23 mouse cellular contexts compared by ENCODE assay signal in genomic region chr2:109129921-109130320, GRCm38 (mm10).
A peak's percentile ranks its signal among the peaks of the same experiment; 100 is the strongest.
DNase-seq lines count a peak whose midpoint lies in the region; ATAC-seq and TF ChIP-seq lines count a peak whose summit lies in the region.
"Had no signal": no experiment of that assay in that cellular context is flagged by ENCODE, and none has a peak within 500 bp of the region (broad histone marks: within the 10 kb centered on the region; RNA-seq: fewer than 3 reads in every experiment).

No protein-coding gene starts in this region.

- 70% methylated on average over 3 of the region's 3 CpGs for WGBS in midbrain, embryonic 14.5 days
- WGBS in midbrain, postnatal 0 days = 59% methylated on average over 3 of the region's 3 CpGs
- 63% methylated on average over 3 of the region's 3 CpGs for whole genome bisulfite sequencing in midbrain, embryonic 15.5 days
- 94% methylated on average over 3 of the region's 3 CpGs for WGBS in midbrain, embryonic 10.5 days
- 68% methylated on average over 3 of the region's 3 CpGs for WGBS in midbrain, embryonic 16.5 days
- WGBS in midbrain, embryonic 13.5 days = 80% methylated on average over 3 of the region's 3 CpGs

- TF ChIP-seq POLR2A in brain, embryonic 14.5 days (IDR thresholded peaks at IDR 0.05; ENCODE audit: borderline replicate concordance, extremely low read depth, insufficient read depth, insufficient read length, poor library complexity, severe bottlenecking) = no peak

- no peaks in the 10 kb centered on the region for H3K36me3 ChIP-seq in midbrain, embryonic 14.5 days (ENCODE audit: control insufficient read depth, insufficient read depth, low read length)
- no peaks in the 10 kb centered on the region for H3K36me3 ChIP-seq in midbrain, postnatal 0 days (ENCODE audit: insufficient read depth, low read length)
- no peaks in the 10 kb centered on the region for H3K36me3 ChIP-seq in midbrain, embryonic 15.5 days (replicated peaks)
- no peaks in the 10 kb centered on the region for H3K36me3 ChIP-seq in midbrain, embryonic 10.5 days
- no peaks in the 10 kb centered on the region for H3K36me3 ChIP-seq in midbrain, embryonic 16.5 days (ENCODE audit: control insufficient read depth, insufficient read depth, low read length)
- H3K36me3 ChIP-seq in midbrain, embryonic 13.5 days = no peaks in the 10 kb centered on the region
- H3K36me3 ChIP-seq: G1E had no signal

- H3K9ac ChIP-seq in midbrain, embryonic 14.5 days (replicated peaks; ENCODE audit: low read length) = no peak overlapping the region
- no peak overlapping the region for H3K9ac ChIP-seq in midbrain, postnatal 0 days (replicated peaks; ENCODE audit: low read length, poor library complexity, severe bottlenecking)
- H3K9ac ChIP-seq in midbrain, embryonic 15.5 days = no peak overlapping the region
- no peak overlapping the region for H3K9ac ChIP-seq in midbrain, embryonic 16.5 days (ENCODE audit: low read depth, low read length)
- no peak overlapping the region for H3K9ac ChIP-seq in midbrain, embryonic 13.5 days (replicated peaks)

- H3K4me1 ChIP-seq in midbrain, embryonic 14.5 days (ENCODE audit: control insufficient read depth, insufficient read depth, low read length) = no peaks in the 10 kb centered on the region
- no peaks in the 10 kb centered on the region for H3K4me1 ChIP-seq in midbrain, postnatal 0 days (ENCODE audit: insufficient read depth, low read length)
- H3K4me1 ChIP-seq in midbrain, embryonic 15.5 days = no peaks in the 10 kb centered on the region
- H3K4me1 ChIP-seq in midbrain, embryonic 10.5 days = no peaks in the 10 kb centered on the region
- no peaks in the 10 kb centered on the region for H3K4me1 ChIP-seq in midbrain, embryonic 16.5 days (ENCODE audit: control insufficient read depth, insufficient read depth, low read length)
- H3K4me1 ChIP-seq in midbrain, embryonic 13.5 days (replicated peaks) = no peaks in the 10 kb centered on the region

- peak; percentile 37; the same call in 1 of the 2 replicates for ATAC-seq in midbrain, embryonic 14.5 days (ENCODE audit: low FRiP score, low TSS enrichment)
- ATAC-seq in midbrain, postnatal 0 days (ENCODE audit: low FRiP score) = no peak
- ATAC-seq in midbrain, embryonic 15.5 days (replicated peaks) = peak; percentile 56
- ATAC-seq in midbrain, embryonic 16.5 days = peak; percentile 62; the same call in 1 of the 2 replicates
- no peak for ATAC-seq in midbrain, embryonic 13.5 days
- ATAC-seq: activated CD4-positive, CD25-positive, alpha-beta regulatory T cell, adult 4 months; CD4-positive, CD25-positive, alpha-beta regulatory T cell, adult 4 months; Patski had no signal

- DNase-seq in midbrain, embryonic 14.5 days = peak; percentile 26
- no peak for DNase-seq in midbrain, postnatal 0 days (ENCODE audit: low spot score)
- no peak for DNase-seq in midbrain, embryonic 10.5 days (ENCODE audit: low spot score)
- peak; percentile 17 for DNase-seq in brain, embryonic 14.5 days (ENCODE audit: low read depth)
- no peak for DNase-seq in gastrocnemius, postnatal 14 days
- DNase-seq: adrenal gland, adult 2 months; adrenal gland, adult 8-10 months; adrenal gland, postnatal 10 days; adrenal gland, postnatal 14 days; adrenal gland, postnatal 25 days; adrenal gland, postnatal 36 days; B cell, adult 2 months; cerebellum, adult 11 months; cerebellum, adult 11-12 months; cerebellum, adult 18-20 months had no signal

- no peaks in the 10 kb centered on the region for H3K9me3 ChIP-seq in midbrain, embryonic 14.5 days (ENCODE audit: control insufficient read depth, low read length)
- H3K9me3 ChIP-seq in midbrain, postnatal 0 days (ENCODE audit: low read length) = no peaks in the 10 kb centered on the region
- H3K9me3 ChIP-seq in midbrain, embryonic 15.5 days = no peaks in the 10 kb centered on the region
- no peaks in the 10 kb centered on the region for H3K9me3 ChIP-seq in midbrain, embryonic 10.5 days (replicated peaks)
- H3K9me3 ChIP-seq in midbrain, embryonic 16.5 days (replicated peaks; ENCODE audit: control insufficient read depth, low read length, poor library complexity, severe bottlenecking) = no peaks in the 10 kb centered on the region
- no peaks in the 10 kb centered on the region for H3K9me3 ChIP-seq in midbrain, embryonic 13.5 days
- H3K9me3 ChIP-seq: G1E had no signal

- no peaks in the 10 kb centered on the region for H3K27me3 ChIP-seq in midbrain, embryonic 14.5 days (ENCODE audit: control insufficient read depth, insufficient read depth, low read length)
- H3K27me3 ChIP-seq in midbrain, postnatal 0 days (ENCODE audit: insufficient read depth, low read length) = no peaks in the 10 kb centered on the region
- H3K27me3 ChIP-seq in midbrain, embryonic 15.5 days (replicated peaks) = no peaks in the 10 kb centered on the region
- no peaks in the 10 kb centered on the region for H3K27me3 ChIP-seq in midbrain, embryonic 10.5 days (ENCODE audit: low read depth, poor library complexity, severe bottlenecking)
- no peaks in the 10 kb centered on the region for H3K27me3 ChIP-seq in midbrain, embryonic 16.5 days (ENCODE audit: control insufficient read depth, insufficient read depth, low read depth, low read length)
- H3K27me3 ChIP-seq in midbrain, embryonic 13.5 days = no peaks in the 10 kb centered on the region
- H3K27me3 ChIP-seq: CH12.LX, Patski had no signal

- TF ChIP-seq CTCF in midbrain, postnatal 0 days (IDR thresholded peaks at IDR 0.05) = no peak
- no peak for TF ChIP-seq CTCF in brain, embryonic 14.5 days (IDR thresholded peaks at IDR 0.05; ENCODE audit: borderline replicate concordance, extremely low read depth, insufficient read depth, insufficient read length)

- no peak overlapping the region for H3K4me3 ChIP-seq in midbrain, embryonic 14.5 days (replicated peaks; ENCODE audit: low read depth, low read length)
- no peak overlapping the region for H3K4me3 ChIP-seq in midbrain, postnatal 0 days (ENCODE audit: low read depth, low read length)
- no peak overlapping the region for H3K4me3 ChIP-seq in midbrain, embryonic 15.5 days
- no peak overlapping the region for H3K4me3 ChIP-seq in midbrain, embryonic 10.5 days
- no peak overlapping the region for H3K4me3 ChIP-seq in midbrain, embryonic 16.5 days (ENCODE audit: low read depth, low read length)
- no peak overlapping the region for H3K4me3 ChIP-seq in midbrain, embryonic 13.5 days (replicated peaks)

- H3K4me2 ChIP-seq in midbrain, embryonic 14.5 days (ENCODE audit: low read length) = no peak overlapping the region
- no peak overlapping the region for H3K4me2 ChIP-seq in midbrain, postnatal 0 days (ENCODE audit: low read depth, low read length, poor library complexity, severe bottlenecking)
- H3K4me2 ChIP-seq in midbrain, embryonic 15.5 days = no peak overlapping the region
- no peak overlapping the region for H3K4me2 ChIP-seq in midbrain, embryonic 16.5 days (ENCODE audit: low read length)
- H3K4me2 ChIP-seq in midbrain, embryonic 13.5 days (replicated peaks) = no peak overlapping the region

- H3K27ac ChIP-seq in midbrain, embryonic 14.5 days (replicated peaks; ENCODE audit: low read depth, low read length) = no peak overlapping the region
- no peak overlapping the region for H3K27ac ChIP-seq in midbrain, postnatal 0 days (ENCODE audit: low read depth, low read length)
- H3K27ac ChIP-seq in midbrain, embryonic 15.5 days = no peak overlapping the region
- H3K27ac ChIP-seq in midbrain, embryonic 10.5 days (replicated peaks) = no peak overlapping the region
- H3K27ac ChIP-seq in midbrain, embryonic 16.5 days (ENCODE audit: low read length) = no peak overlapping the region
- H3K27ac ChIP-seq in midbrain, embryonic 13.5 days = no peak overlapping the region

- intact Hi-C loops in gastrocnemius, postnatal 14 days (cut with DNase I; ENCODE audit: low total_unique reads) = no loop called here

Comparison
In these comparisons a context has a peak if more than half of its experiments do, and no peak if none do; other contexts are left out.
1. ATAC-seq: peak in midbrain, embryonic 14.5 days (single experiment), midbrain, embryonic 15.5 days (single experiment) and midbrain, embryonic 16.5 days (single experiment); none in midbrain, postnatal 0 days (single experiment) and midbrain, embryonic 13.5 days (single experiment).
2. DNase-seq: peak in midbrain, embryonic 14.5 days (single experiment) and brain, embryonic 14.5 days (single experiment); none in midbrain, postnatal 0 days (single experiment), midbrain, embryonic 10.5 days (single experiment) and gastrocnemius, postnatal 14 days (single experiment).